Mouse (Mus musculus) kidney, adult 2 months (tissue): ENCODE data around the gene Ccn1. TPM values are rescaled to one million over a fixed set of nuclear protein-coding genes. Genes with fewer than 3 reads are reported as not detected.

Experiments
- DNase-seq: peaks from one replicate; pipeline ENCODE4 v3.0.0; 2021
- H3K27ac ChIP-seq: fragments of 200-500 bp; 2 replicates; pipeline ENCODE4 v1.5.1; 2012; ENCODE audit warnings: low read depth, low read length, control low read depth, inconsistent platforms; ENCODE audit not compliant: insufficient read depth
- H3K27me3 ChIP-seq: fragments of 200-500 bp; replicated peaks from 2 replicates; pipeline ENCODE4 v1.6.1; 2012; ENCODE audit warnings: mild to moderate bottlenecking, moderate library complexity, low read length, inconsistent platforms; ENCODE audit not compliant: control insufficient read depth, insufficient read depth
- H3K36me3 ChIP-seq: fragments of 200-500 bp; 2 replicates; pipeline ENCODE4 v1.6.1; 2012; ENCODE audit warnings: mild to moderate bottlenecking, moderate library complexity, low read length, inconsistent platforms; ENCODE audit not compliant: control insufficient read depth, insufficient read depth
- H3K4me1 ChIP-seq: fragments of 200-500 bp; 2 replicates; pipeline ENCODE4 v1.6.1; 2011; ENCODE audit warnings: low read length; ENCODE audit not compliant: control insufficient read depth, insufficient read depth
- H3K4me3 ChIP-seq: fragments of 200-500 bp; 2 replicates; pipeline ENCODE4 v1.5.1; 2011; ENCODE audit warnings: mild to moderate bottlenecking, low read depth, low read length, control low read depth; ENCODE audit not compliant: insufficient read depth
- CTCF ChIP-seq: fragments of 200-500 bp; conservative IDR thresholded peaks from 2 replicates; pipeline ENCODE4 v1.5.1; 2011; ENCODE audit warnings: low read depth, mild to moderate bottlenecking, control low read depth, low read length, moderate library complexity, mixed read lengths; ENCODE audit not compliant: insufficient read depth, insufficient read length
- POLR2A ChIP-seq: fragments of 200-500 bp; IDR thresholded peaks from one replicate; pipeline ENCODE4 v1.6.1; 2011; ENCODE audit warnings: low read depth, low read length, control low read depth
- WGBS: fragments of 180-500 bp; shearing (Covaris S2); methylation state at CpG from one replicate; pipeline ENCODE4 v1.1.7; 2018; 5-methylcytosine and 5-hydroxymethylcytosine counted together
- polyA plus RNA-seq: library from polyadenylated mRNA; depleted of rRNA; stranded (reverse); fragments of >200 nt; gene quantifications from 2 replicates; pipeline ENCODE4 v1.2.3, GENCODE M21; 2012

Gene Ccn1
- polyA plus RNA-seq, 1 experiment: 14.2 TPM

DNA sequence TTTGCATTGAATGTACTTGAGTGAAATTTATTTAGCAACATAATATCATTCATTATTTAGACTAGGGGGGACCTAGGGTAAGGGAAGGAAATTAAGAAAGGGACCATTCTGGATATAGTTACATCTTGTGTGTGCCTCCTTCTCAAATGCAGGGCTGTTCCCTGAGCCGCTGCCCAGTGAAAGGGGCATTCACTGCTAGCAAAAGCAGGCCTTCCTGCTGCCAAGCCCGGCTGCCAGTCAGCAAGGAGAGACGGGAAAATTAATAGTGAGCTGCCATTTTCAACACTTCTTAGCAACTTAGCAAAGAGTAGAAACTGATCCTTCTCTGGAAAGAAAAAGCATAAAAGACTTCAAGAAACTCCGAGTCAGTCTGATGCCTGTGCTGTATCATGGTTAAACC is 34.4 kb upstream of the Ccn1 start:
- WGBS: 78% methylated on average over 4 of the region's 4 CpGs
- no peaks in the 10 kb centered on the region for H3K4me1 ChIP-seq

DNA sequence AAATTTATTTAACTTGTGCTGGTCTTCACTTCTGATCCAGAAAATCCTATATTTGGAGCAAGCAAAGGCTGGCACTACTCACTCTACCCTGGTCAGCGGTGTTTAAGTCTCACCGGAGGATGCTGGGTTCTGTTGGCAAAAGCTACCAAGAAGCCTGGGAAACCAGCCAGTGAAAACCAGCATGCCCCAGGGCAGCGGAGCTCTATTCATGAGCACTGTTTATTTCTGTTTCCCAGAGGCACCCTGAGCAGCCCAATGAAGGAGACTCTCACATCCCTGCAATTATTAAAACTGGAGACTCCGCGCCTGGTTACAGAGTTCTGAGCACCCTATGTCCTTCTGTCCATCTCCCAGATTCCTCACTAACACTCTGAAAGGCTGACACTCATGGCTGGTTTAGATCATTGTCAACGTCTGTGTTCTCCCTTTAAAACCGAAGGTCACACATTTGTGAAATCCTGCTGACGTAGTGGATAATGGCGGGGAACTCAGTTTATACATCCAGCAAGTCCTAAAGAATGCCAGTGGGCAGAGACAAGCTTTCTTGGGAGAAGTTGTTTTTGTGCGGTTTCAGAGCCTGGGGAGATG is 31.7 kb upstream of the Ccn1 start:
- TF ChIP-seq CTCF (no peak), POLR2A (no peak)
- no peaks in the 10 kb centered on the region for H3K36me3 ChIP-seq
- no peaks in the 10 kb centered on the region for H3K27me3 ChIP-seq
- H3K4me3 ChIP-seq: no peak overlapping the region
- H3K4me1 ChIP-seq: no peaks in the 10 kb centered on the region
- 69% methylated on average over 10 of the region's 10 CpGs for WGBS
- peak; percentile 70 for DNase-seq
- H3K27ac ChIP-seq: no peak overlapping the region

More for the DNA sequence above, 34.4 kb upstream of the Ccn1 start:
- no peak for DNase-seq
- H3K4me3 ChIP-seq: no peak overlapping the region
- no peaks in the 10 kb centered on the region for H3K36me3 ChIP-seq
- no peak overlapping the region for H3K27ac ChIP-seq
- no peaks in the 10 kb centered on the region for H3K27me3 ChIP-seq
- TF ChIP-seq POLR2A (no peak), CTCF (no peak)

DNA sequence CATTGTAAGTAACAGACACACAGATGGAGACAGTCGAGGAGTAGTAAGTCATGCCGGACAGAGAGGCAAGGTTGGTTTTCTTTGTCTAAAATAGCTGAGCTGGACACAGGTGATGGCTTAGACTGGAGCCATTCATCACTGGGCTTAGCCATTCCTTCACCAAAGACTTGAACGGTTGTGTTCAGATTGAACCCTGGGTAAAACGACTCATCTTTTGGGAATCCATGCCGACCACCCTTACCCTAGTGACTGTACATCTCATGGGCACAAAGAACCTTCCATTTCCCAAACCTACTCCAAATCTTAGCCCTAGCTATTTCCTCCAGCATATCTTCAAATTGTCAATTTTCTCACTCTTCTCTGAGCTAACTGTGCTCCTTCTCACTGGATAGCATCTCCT is 30.9 kb upstream of the Ccn1 start:
- H3K27ac ChIP-seq: no peak overlapping the region
- no peaks in the 10 kb centered on the region for H3K27me3 ChIP-seq
- H3K4me3 ChIP-seq: no peak overlapping the region
- H3K36me3 ChIP-seq: no peaks in the 10 kb centered on the region
- DNase-seq: no peak
- TF ChIP-seq POLR2A: no peak
- TF ChIP-seq CTCF: no peak
- H3K4me1 ChIP-seq: no peaks in the 10 kb centered on the region
- WGBS: 99% methylated on average over 5 of the region's 5 CpGs

DNA sequence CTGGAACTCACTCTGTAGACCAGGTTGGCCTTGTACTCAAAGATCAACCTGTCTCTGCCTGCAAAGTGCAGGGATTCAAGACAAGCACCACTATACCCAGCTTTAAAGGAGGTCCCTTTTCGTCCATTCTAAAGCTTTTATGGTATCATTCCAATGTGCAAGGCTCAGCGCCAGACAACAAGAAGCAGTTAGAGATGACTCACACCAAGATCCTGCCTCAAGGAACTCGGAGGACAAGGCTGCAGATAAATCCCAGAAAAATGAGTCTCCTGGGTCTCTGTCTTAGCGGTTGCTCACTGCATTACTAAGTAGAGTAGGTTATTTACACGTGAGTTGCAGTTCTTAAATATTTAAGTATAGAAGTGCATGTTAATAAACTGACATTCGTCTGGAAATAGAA is 26.4 kb upstream of the Ccn1 start:
- H3K27me3 ChIP-seq: no peaks in the 10 kb centered on the region
- H3K36me3 ChIP-seq: no peaks in the 10 kb centered on the region
- H3K4me1 ChIP-seq: no peaks in the 10 kb centered on the region
- H3K4me3 ChIP-seq: no peak overlapping the region
- WGBS: 85% methylated on average over 6 of the region's 6 CpGs
- DNase-seq: no peak
- no peak overlapping the region for H3K27ac ChIP-seq
- no peak for TF ChIP-seq CTCF
- TF ChIP-seq POLR2A: no peak

DNA sequence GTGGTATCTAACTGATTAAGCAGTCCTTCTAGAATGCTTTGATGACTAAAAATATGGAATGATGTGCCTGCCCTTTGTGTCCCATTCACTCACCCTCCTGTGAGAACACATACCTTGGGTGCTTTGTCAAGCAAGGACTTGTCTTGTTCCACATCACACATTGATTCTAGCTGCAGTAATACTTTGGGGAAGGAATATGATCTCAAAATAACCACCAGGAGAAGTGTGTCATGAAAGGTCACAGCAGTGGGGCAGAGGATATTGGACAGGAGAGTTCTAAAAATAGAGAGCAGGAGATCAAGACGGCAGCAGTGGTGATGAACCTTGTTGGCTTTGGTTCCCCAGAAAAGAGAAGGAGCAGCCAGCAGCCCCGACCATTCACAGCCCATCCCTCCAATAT is 25.0 kb upstream of the Ccn1 start:
- 70% methylated on average over 2 of the region's 2 CpGs for WGBS
- Histone ChIP-seq H3K4me1 (no peaks in the 10 kb centered on the region), H3K27me3 (no peaks in the 10 kb centered on the region), H3K27ac (no peak overlapping the region), H3K4me3 (no peak overlapping the region), H3K36me3 (no peaks in the 10 kb centered on the region)
- TF ChIP-seq POLR2A (no peak), CTCF (no peak)
- DNase-seq: no peak

DNA sequence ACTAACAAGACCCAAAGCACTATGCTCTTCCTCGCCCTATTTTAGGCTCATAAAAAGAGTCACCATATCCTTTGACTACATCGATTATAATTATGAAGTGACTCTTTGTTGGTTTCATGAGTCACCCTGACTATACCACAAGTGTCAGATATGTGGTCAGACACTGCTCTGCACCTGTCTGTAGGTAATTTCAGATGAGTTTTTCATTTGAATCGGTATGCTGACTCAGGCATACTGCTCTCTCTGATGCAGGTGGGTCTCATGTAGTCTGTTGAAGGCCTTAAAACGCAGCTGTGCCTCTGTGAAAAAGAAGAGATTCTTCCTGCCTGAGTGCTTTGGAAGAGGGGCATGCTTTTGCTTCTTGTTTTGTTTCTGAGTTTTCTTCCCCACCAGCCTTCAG is 16.6 kb upstream of the Ccn1 start:
- Histone ChIP-seq H3K27me3 (no peaks in the 10 kb centered on the region), H3K4me1 (no peaks in the 10 kb centered on the region), H3K4me3 (no peak overlapping the region), H3K27ac (no peak overlapping the region), H3K36me3 (no peaks in the 10 kb centered on the region)
- no peak for TF ChIP-seq POLR2A
- no peak for TF ChIP-seq CTCF
- WGBS: 91% methylated on average over 4 of the region's 4 CpGs
- no peak for DNase-seq

DNA sequence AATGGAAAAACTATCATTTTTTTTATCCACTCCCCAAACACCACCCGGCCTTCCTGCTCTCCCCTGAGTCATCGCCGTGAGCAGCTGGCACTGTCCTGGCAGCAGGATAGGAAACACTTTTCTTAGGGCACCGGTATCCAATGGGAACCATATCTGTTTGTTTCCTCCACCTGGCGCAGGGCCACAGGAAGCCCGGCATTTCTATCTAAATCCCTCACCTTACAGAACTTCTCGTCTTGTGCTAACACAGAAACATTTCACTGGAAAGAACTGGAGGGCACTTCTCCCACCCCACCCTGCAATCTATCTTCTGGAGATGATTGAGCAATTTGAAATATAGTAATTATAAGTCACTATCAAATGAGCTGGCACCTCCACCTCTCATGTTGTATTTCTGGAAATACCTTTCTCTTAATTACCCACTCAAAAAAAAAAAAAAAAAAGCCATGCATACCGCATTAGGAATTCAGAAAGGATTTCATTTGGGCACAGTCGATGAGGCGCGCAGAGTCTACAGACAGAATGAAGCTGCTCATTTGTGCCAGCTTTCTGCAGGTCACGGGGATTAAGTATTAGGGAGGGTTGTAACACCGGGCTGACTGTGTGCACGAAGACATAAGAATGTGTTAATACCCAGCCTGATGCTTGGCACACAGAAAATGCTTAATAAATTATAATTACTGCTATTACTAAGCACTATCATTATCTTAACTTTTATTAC is 7.4 kb upstream of the Ccn1 start:
- WGBS: 60% methylated on average over 14 of the region's 14 CpGs
- no peak for TF ChIP-seq CTCF
- no peak for TF ChIP-seq POLR2A
- Histone ChIP-seq H3K4me3 (no peak overlapping the region), H3K36me3 (no peaks in the 10 kb centered on the region), H3K4me1 (peaks cover 9% of the 10 kb centered on the region), H3K27me3 (no peaks in the 10 kb centered on the region), H3K27ac (no peak overlapping the region)
- no peak for DNase-seq
